Mouse (Mus musculus) kidney, embryonic 16.5 days (tissue): ENCODE measurements around the gene Cdk17. TPM values are rescaled to one million over a fixed set of nuclear protein-coding genes. Genes with fewer than 3 reads are reported as not detected.

Source experiments
- ATAC-seq: fragments of 200-750 bp; cut with Nextera tagmentation; 2 replicates; pipeline ENCODE4 v1.8.0; 2017; ENCODE audit warnings: moderate TSS enrichment; ENCODE audit not compliant: low FRiP score, low TSS enrichment
- H3K27ac ChIP-seq: fragments of 300-500 bp; sonication (generic); 2 replicates; pipeline ENCODE4 v1.5.1; 2014; ENCODE audit warnings: low read length
- H3K27me3 ChIP-seq: fragments of 300-500 bp; sonication (generic); 2 replicates; pipeline ENCODE4 v1.6.1; 2014; ENCODE audit warnings: low read length, control low read depth, mixed read lengths; ENCODE audit not compliant: insufficient read depth
- H3K36me3 ChIP-seq: fragments of 300-500 bp; sonication (generic); 2 replicates; pipeline ENCODE4 v1.6.1; 2014; ENCODE audit warnings: low read length, control low read depth, mixed read lengths; ENCODE audit not compliant: insufficient read depth
- H3K4me1 ChIP-seq: fragments of 300-500 bp; sonication (generic); 2 replicates; pipeline ENCODE4 v1.6.1; 2014; ENCODE audit warnings: low read length, control low read depth, mixed read lengths; ENCODE audit not compliant: insufficient read depth
- H3K4me2 ChIP-seq: fragments of 300-500 bp; sonication (generic); replicated peaks from 2 replicates; pipeline ENCODE4 v1.6.1; 2014; ENCODE audit warnings: low read depth, low read length
- H3K4me3 ChIP-seq: fragments of 300-500 bp; sonication (generic); 2 replicates; pipeline ENCODE4 v1.5.1; 2014; ENCODE audit warnings: mild to moderate bottlenecking, low read length
- H3K9ac ChIP-seq: fragments of 300-500 bp; sonication (generic); replicated peaks from 2 replicates; pipeline ENCODE4 v1.6.1; 2014; ENCODE audit warnings: low read length
- H3K9me3 ChIP-seq: fragments of 300-500 bp; sonication (generic); 2 replicates; pipeline ENCODE4 v1.6.1; 2016; ENCODE audit warnings: low read length, control low read depth
- WGBS: fragments of 180-500 bp; shearing (Covaris S2); extraction: QIAGEN DNeasy Blood & Tissue Kit; methylation state at CpG from one replicate; pipeline ENCODE4 v1.1.7; 2014; 5-methylcytosine and 5-hydroxymethylcytosine counted together
- polyA plus RNA-seq: library from polyadenylated mRNA; unstranded; fragments of >200 nt; fragmentation: Nextera tagmentation; extraction: Ambion mirVana; gene quantifications from 2 replicates; pipeline ENCODE4 v1.2.1, GENCODE M21; 2015

The Cdk17 gene
- polyA plus RNA-seq, 1 experiment from 2014 or later = 12.8 TPM

DNA sequence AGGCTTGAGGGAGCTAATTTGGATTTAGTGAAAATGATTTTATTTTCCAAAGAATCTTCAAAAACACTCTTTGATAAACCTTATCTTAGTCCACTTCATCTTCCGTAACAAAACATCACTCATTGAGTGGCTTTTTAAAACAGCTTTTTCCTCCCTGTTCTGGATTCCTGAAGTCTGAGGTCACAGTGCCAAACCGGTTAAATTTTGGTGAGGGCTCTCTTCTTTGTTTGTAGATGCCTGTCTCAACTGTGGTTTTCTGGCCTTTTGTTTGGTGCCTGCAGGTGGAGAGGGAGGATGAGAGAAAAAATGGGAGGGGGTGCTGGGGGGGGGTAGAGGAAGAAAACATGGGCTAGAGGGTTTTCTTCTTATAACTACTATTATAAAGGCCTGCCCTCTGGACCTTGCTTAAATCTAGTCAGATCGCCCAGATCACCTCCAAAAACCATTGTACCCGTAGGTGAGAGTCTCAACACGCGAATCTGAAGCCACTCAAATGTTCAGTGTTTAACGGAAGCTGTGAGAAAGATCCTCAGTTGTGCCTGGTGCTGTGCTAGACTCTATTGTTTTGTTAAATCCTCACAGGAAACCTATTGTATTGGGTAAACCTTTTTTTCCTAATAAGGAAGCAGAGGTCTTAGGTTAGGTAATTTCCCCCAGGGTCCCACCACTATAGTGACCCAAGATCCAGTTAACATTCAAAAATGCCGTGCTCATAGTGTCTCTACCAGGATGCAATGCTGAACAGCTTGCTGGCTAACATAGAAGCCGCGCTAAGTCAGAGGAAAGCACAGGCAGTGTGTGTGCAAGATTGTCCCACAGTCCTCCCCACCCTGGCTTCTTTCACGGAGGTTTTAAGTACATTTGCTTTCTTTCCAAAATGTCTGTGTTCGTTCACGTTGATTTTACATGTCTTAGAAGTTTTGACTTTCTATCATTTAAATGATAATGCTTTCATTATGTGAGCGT is 5.0 kb downstream of the Cdk17 start:
- WGBS = 34% methylated on average over 14 of the region's 14 CpGs
- peak overlapping the region; percentile 47; the same call in 1 of the 2 replicates for H3K9ac ChIP-seq

DNA sequence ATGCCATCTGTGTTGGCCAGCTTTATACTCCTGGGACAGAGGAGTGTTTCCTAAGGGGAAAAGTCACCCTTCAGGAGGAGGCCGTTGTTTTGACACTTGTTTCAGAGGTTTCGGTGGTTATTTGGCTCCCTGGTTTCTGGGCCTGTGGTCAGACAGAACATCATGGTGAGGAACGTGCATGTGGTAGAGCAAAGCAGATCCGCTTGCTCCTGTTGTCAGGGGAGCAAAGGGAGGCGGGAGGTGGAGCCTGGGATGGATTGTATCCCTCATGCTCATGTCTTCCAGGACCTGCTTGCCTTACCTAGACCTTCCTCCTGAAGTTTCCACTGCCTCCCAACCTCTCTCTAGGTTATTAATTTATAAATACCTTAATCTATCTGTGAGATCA is 5.7 kb downstream of the Cdk17 start:
- Histone ChIP-seq H3K27ac (peak overlapping the region; percentile 65; the same call in 1 of the 2 replicates), H3K4me1 (peaks cover 46% of the 10 kb centered on the region), H3K4me2 (peak overlapping the region; percentile 17), H3K36me3 (no peaks in the 10 kb centered on the region), H3K9me3 (no peaks in the 10 kb centered on the region), H3K27me3 (no peaks in the 10 kb centered on the region), H3K4me3 (no peak overlapping the region), H3K9ac (peak overlapping the region; percentile 47)
- 23% methylated on average over 5 of the region's 5 CpGs for whole genome bisulfite sequencing
- ATAC-seq = no peak

More for the DNA sequence above, 5.0 kb downstream of the Cdk17 start:
- Histone ChIP-seq H3K4me1 (peaks cover 46% of the 10 kb centered on the region), H3K27me3 (no peaks in the 10 kb centered on the region), H3K9me3 (no peaks in the 10 kb centered on the region), H3K4me2 (peak overlapping the region; percentile 17), H3K27ac (peak overlapping the region; percentile 65), H3K4me3 (no peak overlapping the region), H3K36me3 (no peaks in the 10 kb centered on the region)
- ATAC-seq = no peak

DNA sequence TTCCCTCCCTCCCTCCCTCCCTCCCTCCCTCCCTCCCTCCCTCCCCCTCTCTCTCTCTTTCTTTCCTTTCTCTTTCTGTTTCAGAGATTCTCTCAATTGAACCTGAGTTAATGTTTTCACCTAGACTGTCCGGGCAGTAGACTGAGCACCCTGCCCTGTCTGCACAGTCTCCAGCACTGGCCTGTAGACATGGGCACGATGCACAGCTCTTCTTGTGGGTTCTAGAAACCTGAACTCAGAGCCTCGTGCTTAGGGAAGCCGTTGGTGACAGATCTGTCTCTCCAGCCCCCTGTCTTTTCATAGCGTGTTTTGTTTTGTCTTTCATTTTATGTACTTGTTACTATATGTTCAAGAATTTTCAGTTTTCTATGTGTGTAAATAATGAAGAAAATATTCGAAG is 6.6 kb downstream of the Cdk17 start:
- H3K4me1 ChIP-seq = peaks cover 41% of the 10 kb centered on the region
- no peak overlapping the region for H3K9ac ChIP-seq
- no peaks in the 10 kb centered on the region for H3K9me3 ChIP-seq
- H3K27me3 ChIP-seq = no peaks in the 10 kb centered on the region
- 71% methylated on average over 6 of the region's 6 CpGs for WGBS
- no peak overlapping the region for H3K4me3 ChIP-seq
- no peak overlapping the region for H3K4me2 ChIP-seq
- H3K36me3 ChIP-seq = no peaks in the 10 kb centered on the region
- H3K27ac ChIP-seq = no peak overlapping the region
- ATAC-seq = no peak

DNA sequence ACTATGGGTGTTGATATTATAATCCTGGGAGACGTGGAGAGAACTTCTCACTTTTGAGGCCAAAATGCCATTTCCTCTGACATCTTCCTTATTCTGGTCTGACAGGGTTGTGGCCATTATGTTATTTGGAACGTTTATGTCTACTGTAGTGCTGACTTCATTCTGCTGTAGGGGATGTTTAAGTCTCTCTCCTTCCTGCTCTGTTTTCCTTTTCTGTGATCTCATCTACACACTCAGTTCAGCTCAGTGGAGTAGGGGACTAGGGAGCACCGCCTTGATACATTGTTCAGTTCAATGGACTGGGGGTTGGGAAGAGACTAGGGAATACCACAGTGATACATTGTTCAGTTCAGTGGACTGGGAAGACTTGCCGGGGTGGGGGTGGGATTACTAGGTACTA is 7.4 kb downstream of the Cdk17 start:
- peaks cover 2% of the 10 kb centered on the region; the same call in 1 of the 2 replicates for H3K9me3 ChIP-seq
- no peaks in the 10 kb centered on the region for H3K27me3 ChIP-seq
- H3K4me2 ChIP-seq = no peak overlapping the region
- WGBS = 62% methylated on average over 4 of the region's 4 CpGs
- H3K36me3 ChIP-seq = peaks cover 3% of the 10 kb centered on the region; the same call in 1 of the 2 replicates
- peak; percentile 42; the same call in 1 of the 2 replicates for ATAC-seq
- H3K4me1 ChIP-seq = peaks cover 35% of the 10 kb centered on the region
- H3K27ac ChIP-seq = no peak overlapping the region
- no peak overlapping the region for H3K4me3 ChIP-seq
- no peak overlapping the region for H3K9ac ChIP-seq

DNA sequence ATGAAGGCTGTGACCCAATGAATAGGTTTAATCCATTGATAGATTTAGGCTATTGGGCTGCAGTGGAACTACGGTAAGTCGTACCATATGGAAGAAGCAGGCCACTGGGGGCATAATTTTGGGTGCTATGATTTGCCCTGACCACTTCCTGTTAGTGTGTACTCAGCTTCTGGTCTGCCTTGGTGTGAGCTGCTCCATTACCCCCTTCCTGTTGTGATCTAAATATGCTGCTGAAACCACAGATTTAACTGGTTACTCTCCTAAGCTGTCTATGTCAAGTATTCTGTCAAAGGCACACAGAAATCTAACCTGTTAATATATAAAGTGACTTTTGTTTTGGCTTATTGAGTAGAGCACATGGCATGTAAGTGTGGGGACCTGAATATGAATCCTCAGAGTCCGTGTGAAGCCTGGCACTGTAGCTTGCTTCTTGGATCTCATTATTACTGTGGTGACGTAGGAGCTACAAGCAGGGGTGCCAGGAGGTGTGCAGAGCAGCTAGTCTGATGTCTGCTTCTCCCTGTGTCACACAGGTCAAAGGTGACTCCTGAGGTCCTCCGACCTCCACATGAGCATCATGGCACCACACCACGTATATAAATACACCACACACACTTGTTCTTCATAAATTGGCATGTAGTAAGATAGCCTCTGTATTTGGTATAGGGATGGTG is 10.6 kb downstream of the Cdk17 start:
- Histone ChIP-seq H3K4me1 (peaks cover 16% of the 10 kb centered on the region), H3K27ac (no peak overlapping the region), H3K9me3 (peaks cover 4% of the 10 kb centered on the region; the same call in 1 of the 2 replicates), H3K36me3 (peaks cover 6% of the 10 kb centered on the region), H3K4me3 (no peak overlapping the region), H3K4me2 (no peak overlapping the region), H3K9ac (no peak overlapping the region), H3K27me3 (no peaks in the 10 kb centered on the region)
- ATAC-seq = no peak
- WGBS = 84% methylated on average over 6 of the region's 6 CpGs

DNA sequence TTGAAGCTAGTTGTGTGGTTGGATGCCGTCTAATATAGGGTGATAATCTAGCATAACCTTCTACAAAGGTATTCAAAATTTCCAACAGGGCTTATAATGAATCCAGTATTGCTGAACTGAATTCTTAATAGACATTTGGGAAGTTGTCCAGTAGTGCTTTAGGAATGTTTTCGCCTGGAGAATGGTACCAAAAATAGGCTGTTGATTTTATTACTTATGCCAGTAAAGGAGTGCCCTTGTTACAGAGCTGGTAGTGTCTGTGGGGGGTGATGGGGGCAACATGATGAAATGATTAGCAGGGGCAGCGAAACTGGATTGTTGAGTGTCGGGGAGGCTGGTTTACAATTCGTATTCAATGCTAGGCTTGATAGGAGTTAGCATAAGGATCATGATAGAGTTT is 16.8 kb downstream of the Cdk17 start:
- Histone ChIP-seq H3K9me3 (peaks cover 4% of the 10 kb centered on the region; the same call in 1 of the 2 replicates), H3K27me3 (no peaks in the 10 kb centered on the region), H3K4me1 (peaks cover 5% of the 10 kb centered on the region; the same call in 1 of the 2 replicates), H3K4me3 (no peak overlapping the region), H3K4me2 (no peak overlapping the region), H3K27ac (no peak overlapping the region), H3K9ac (no peak overlapping the region), H3K36me3 (peaks cover 6% of the 10 kb centered on the region)
- 83% methylated on average over 5 of the region's 5 CpGs for WGBS
- no peak for ATAC-seq

DNA sequence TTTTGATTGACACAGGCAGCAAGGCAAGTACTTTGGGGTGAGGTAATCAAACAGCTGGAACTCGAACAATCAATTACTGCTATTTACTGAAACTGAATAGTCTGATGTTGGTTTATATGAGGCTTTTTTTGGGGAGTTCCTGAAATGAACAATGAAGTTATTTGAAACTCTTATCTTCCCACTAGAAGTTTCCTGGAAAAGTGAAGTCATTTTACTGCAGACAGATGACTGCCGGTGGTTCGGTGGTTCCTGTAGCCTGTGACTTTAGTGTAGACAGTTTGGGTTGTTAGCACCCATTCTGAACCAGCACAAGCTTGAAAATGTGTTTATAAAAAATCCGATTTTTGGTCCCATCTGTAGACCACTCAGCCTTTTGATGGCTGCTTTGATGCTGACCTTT is 17.2 kb downstream of the Cdk17 start:
- Histone ChIP-seq H3K9ac (no peak overlapping the region), H3K9me3 (peaks cover 4% of the 10 kb centered on the region; the same call in 1 of the 2 replicates), H3K4me3 (no peak overlapping the region), H3K27me3 (no peaks in the 10 kb centered on the region), H3K27ac (no peak overlapping the region), H3K4me1 (peaks cover 5% of the 10 kb centered on the region; the same call in 1 of the 2 replicates), H3K36me3 (peaks cover 5% of the 10 kb centered on the region), H3K4me2 (no peak overlapping the region)
- 78% methylated on average over 4 of the region's 4 CpGs for WGBS
- ATAC-seq = no peak

DNA sequence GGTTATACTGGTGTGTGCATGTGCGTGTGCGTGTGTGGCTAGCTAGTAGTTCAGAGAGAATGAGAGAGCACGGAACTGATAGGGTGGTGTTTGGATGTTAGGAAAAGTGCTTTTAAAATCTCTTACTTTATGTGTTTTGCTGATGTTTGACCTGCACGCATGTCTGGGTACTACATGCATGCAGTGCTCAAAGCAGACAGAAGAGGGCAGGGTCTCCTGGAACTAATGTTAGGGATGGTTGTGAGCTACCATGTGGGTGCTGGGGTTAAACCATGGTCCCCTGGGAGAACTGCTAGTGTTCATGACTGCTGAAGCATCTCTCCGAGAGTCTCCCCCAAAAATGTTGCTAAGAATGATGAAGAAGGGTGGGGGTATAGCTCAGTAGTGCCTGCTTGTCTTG is 18.0 kb downstream of the Cdk17 start:
- no peak overlapping the region for H3K4me2 ChIP-seq
- no peaks in the 10 kb centered on the region for H3K36me3 ChIP-seq
- peaks cover 5% of the 10 kb centered on the region; the same call in 1 of the 2 replicates for H3K4me1 ChIP-seq
- 98% methylated on average over 5 of the region's 5 CpGs for WGBS
- no peak overlapping the region for H3K27ac ChIP-seq
- no peak overlapping the region for H3K4me3 ChIP-seq
- ATAC-seq = no peak
- H3K9me3 ChIP-seq = no peaks in the 10 kb centered on the region
- no peak overlapping the region for H3K9ac ChIP-seq
- H3K27me3 ChIP-seq = no peaks in the 10 kb centered on the region

DNA sequence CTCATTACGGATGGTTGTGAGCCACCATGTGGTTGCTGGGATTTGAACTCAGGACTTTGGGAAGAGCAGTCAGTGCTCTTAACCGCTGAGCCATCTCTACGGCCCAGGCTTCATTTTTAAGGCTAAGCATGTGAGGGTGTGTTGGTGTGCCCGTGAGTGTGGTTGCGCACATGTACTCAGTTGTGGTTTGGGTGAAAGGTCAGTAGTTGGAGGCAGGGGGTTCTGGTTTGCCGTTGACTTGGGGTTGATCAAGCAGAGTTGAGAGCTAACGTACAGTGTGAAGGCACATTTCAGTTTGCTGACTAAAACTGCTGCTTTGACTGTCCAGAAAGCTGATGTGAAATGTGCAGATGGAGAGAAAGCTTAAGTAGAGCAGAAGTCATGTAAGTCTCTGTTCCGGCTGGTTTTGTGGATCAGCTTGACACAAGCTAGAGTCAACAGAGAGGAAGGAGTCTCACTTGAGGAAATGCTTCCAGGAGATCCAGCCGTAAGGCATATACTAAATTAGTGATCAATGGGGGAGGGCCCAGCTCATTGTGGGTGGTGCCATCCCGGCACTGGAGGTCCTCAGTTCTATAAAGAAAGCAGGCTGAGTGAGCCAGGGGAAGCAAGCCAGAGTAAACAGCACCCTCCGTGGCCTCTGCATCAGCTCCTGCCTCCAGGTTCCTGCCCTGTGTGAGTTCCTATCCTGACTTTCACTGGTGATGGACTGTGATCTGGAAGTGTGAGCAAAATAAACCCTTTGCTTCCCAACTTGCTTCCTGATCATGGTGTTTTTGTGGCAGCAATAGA is 19.2 kb downstream of the Cdk17 start:
- H3K4me2 ChIP-seq = no peak overlapping the region
- H3K9ac ChIP-seq = no peak overlapping the region
- H3K27me3 ChIP-seq = no peaks in the 10 kb centered on the region
- H3K9me3 ChIP-seq = no peaks in the 10 kb centered on the region
- no peak overlapping the region for H3K4me3 ChIP-seq
- ATAC-seq = no peak
- WGBS = 84% methylated on average over 11 of the region's 11 CpGs
- no peaks in the 10 kb centered on the region for H3K36me3 ChIP-seq
- no peak overlapping the region for H3K27ac ChIP-seq
- H3K4me1 ChIP-seq = peaks cover 2% of the 10 kb centered on the region; the same call in 1 of the 2 replicates
